Mouse (Mus musculus): ENCODE results near the gene Ralgapa2. TPM values are rescaled to one million over a fixed set of nuclear protein-coding genes. Genes with fewer than 3 reads are reported as not detected.
A peak's percentile ranks its signal among the peaks of the same experiment; 100 is the strongest.

Gene Ralgapa2
- total RNA-seq, 2 experiments from 2014 or later, result 32.1 to 32.7 TPM

- intact Hi-C loops (cut with DNase I), result no loop called here
- DNase-seq, result no peak
These were observed 68.1 kb downstream of the Ralgapa2 start for GRCm38 (mm10) chr2:146444009-146444408.

- intact Hi-C loops (cut with DNase I), result no loop called here
- DNase-seq, result no peak
These were observed 68.8 kb downstream of the Ralgapa2 start for GRCm38 (mm10) chr2:146443291-146443875.

GRCm38 (mm10) chr2:146441711-146442110 lies 70.4 kb downstream of the Ralgapa2 start:
- no peak for DNase-seq
- intact Hi-C loops (cut with DNase I), result no loop called here

GRCm38 (mm10) chr2:146428751-146429150 lies 83.4 kb downstream of the Ralgapa2 start:
- DNase-seq, result no peak
- intact Hi-C loops (cut with DNase I), result no loop called here

GRCm38 (mm10) chr2:146427380-146427779 lies 84.8 kb downstream of the Ralgapa2 start:
- DNase-seq, result peak; percentile 9 to 18
- intact Hi-C loops (cut with DNase I), result no loop called here

GRCm38 (mm10) chr2:146426321-146426720 lies 85.8 kb downstream of the Ralgapa2 start:
- intact Hi-C loops (cut with DNase I), result no loop called here
- no peak for DNase-seq

GRCm38 (mm10) chr2:146425235-146425634 lies 86.9 kb downstream of the Ralgapa2 start:
- intact Hi-C loops (cut with DNase I), result no loop called here
- no peak for DNase-seq

- intact Hi-C loops (cut with DNase I), result no loop called here
- DNase-seq, result no peak
These were observed 88.3 kb downstream of the Ralgapa2 start for GRCm38 (mm10) chr2:146423710-146424301.

- no peak for DNase-seq
- intact Hi-C loops (cut with DNase I), result no loop called here
These were observed 89.0 kb downstream of the Ralgapa2 start for GRCm38 (mm10) chr2:146423032-146423691.

GRCm38 (mm10) chr2:146416283-146416682 lies 95.9 kb downstream of the Ralgapa2 start:
- no peak for DNase-seq
- intact Hi-C loops (cut with DNase I), result no loop called here

- peak; percentile 70 to 85 for DNase-seq
- intact Hi-C loops (cut with DNase I), result loop anchor here (1.0 to 2.0 kb wide), 2 partner anchors 198 to 457 kb away; no protein-coding TSS in a partner anchor
These were observed 97.5 kb downstream of the Ralgapa2 start for GRCm38 (mm10) chr2:146414484-146415291.

- intact Hi-C loops (cut with DNase I), result no loop called here
- no peak for DNase-seq
These were observed 99.4 kb downstream of the Ralgapa2 start for GRCm38 (mm10) chr2:146412733-146413132.

- intact Hi-C loops (cut with DNase I), result no loop called here
- DNase-seq, result no peak
These were observed 100.2 kb downstream of the Ralgapa2 start for GRCm38 (mm10) chr2:146411904-146412303.

- no peak for DNase-seq
- intact Hi-C loops (cut with DNase I), result no loop called here
These were observed 105.1 kb downstream of the Ralgapa2 start for GRCm38 (mm10) chr2:146407078-146407477.

GRCm38 (mm10) chr2:146401588-146401987 lies 110.6 kb downstream of the Ralgapa2 start:
- intact Hi-C loops (cut with DNase I), result no loop called here
- DNase-seq, result no peak

GRCm38 (mm10) chr2:146400738-146401137 lies 111.4 kb downstream of the Ralgapa2 start:
- intact Hi-C loops (cut with DNase I), result no loop called here
- no peak for DNase-seq

GRCm38 (mm10) chr2:146398211-146398865 lies 113.8 kb downstream of the Ralgapa2 start:
- intact Hi-C loops (cut with DNase I), result no loop called here
- no peak for DNase-seq

GRCm38 (mm10) chr2:146387211-146387610 lies 124.9 kb downstream of the Ralgapa2 start:
- no peak for DNase-seq
- intact Hi-C loops (cut with DNase I), result loop anchor here (5.0 kb wide), 1 partner anchor 645 kb away; no protein-coding TSS in a partner anchor

GRCm38 (mm10) chr2:146384582-146384981 lies 127.6 kb downstream of the Ralgapa2 start:
- DNase-seq, result no peak
- intact Hi-C loops (cut with DNase I), result no loop called here

GRCm38 (mm10) chr2:146376293-146376692 lies 135.9 kb downstream of the Ralgapa2 start:
- no peak for DNase-seq
- intact Hi-C loops (cut with DNase I), result no loop called here

- intact Hi-C loops (cut with DNase I), result no loop called here
- no peak for DNase-seq
These were observed 146.0 kb downstream of the Ralgapa2 start for GRCm38 (mm10) chr2:146366098-146366497.
